Mouse (Mus musculus): Measurements from ENCODE around the gene Rps6ka3.

DNA sequence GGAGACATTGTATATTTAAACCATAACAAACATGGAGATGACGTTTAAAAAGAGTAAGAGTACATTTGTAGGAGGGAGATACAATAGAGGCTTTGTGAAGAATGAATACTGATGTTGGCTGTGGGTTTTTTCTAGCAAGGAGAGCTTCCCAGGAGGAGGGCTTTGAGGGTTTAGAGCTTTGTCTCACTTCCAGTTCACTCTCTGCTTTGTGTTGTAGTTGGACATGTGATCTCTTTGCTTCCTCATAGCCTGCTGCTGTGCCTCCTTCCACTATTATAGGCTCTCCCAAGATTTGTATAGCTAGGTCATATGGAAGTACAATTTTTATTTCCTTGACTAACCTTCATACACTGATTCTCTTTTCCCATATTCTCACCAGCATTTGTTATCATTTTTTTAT is 27.2 kb downstream of the Rps6ka3 start:
- TF ChIP-seq MAFK (IDR thresholded peaks at IDR 0.05; ENCODE audit: insufficient read depth, low read depth, low read length), result no peak
- TF ChIP-seq CHD2 (IDR thresholded peaks at IDR 0.05; ENCODE audit: low read depth, low read length), result no peak
- TF ChIP-seq ZC3H11A (IDR thresholded peaks at IDR 0.05; ENCODE audit: borderline replicate concordance, low read depth, low read length), result no peak
- TF ChIP-seq HCFC1 (IDR thresholded peaks at IDR 0.05; ENCODE audit: borderline replicate concordance, insufficient read depth, low read length), result no peak
- no peak for TF ChIP-seq ZNF384 (IDR thresholded peaks at IDR 0.05; ENCODE audit: low read depth, low read length)
